Mouse (Mus musculus): ENCODE results near the gene Obox7.
"Not testable (repeated sequence)": the region's sequence is repeated elsewhere in the genome, so short reads cannot be mapped to it uniquely, and the experiment has no call there.

Obox7 gene

GRCm38 (mm10) chr7:14659196-14659595 lies at the start of gene Obox7:
Gene Obox7 (plus strand): TSS chr7:14659496.
- not testable (repeated sequence) for DNase-seq (ENCODE audit: extremely low spot score, low spot score)

- DNase-seq (ENCODE audit: extremely low spot score, low spot score): peak; percentile 31
Observed at GRCm38 (mm10) chr7:14622556-14623542, 36.4 kb upstream of the Obox7 start.
